Mouse (Mus musculus) thymus, postnatal 4 days (tissue): ENCODE measurements around the gene Gm10715.
"Not testable (repeated sequence)": the region's sequence is repeated elsewhere in the genome, so short reads cannot be mapped to it uniquely, and the experiment has no call there.

Experiments
- DNase-seq: peaks from one replicate; pipeline ENCODE4 v3.0.0; 2021

The Gm10715 gene

GRCm38 (mm10) chr9:3024912-3025467 lies 11.7 kb upstream of the Gm10715 start, which contains the start of gene Gm10717:
Gene Gm10717 (plus strand): TSS chr9:3025417.
- DNase-seq, result peak; percentile 13

- DNase-seq, result peak; percentile 43
Measured at GRCm38 (mm10) chr9:3025653-3026052, 11.0 kb upstream of the Gm10715 start.

- DNase-seq, result not testable (repeated sequence)
Measured at GRCm38 (mm10) chr9:3026136-3026535, 10.5 kb upstream of the Gm10715 start.

GRCm38 (mm10) chr9:3026741-3027140 lies 9.9 kb upstream of the Gm10715 start:
- not testable (repeated sequence) for DNase-seq

GRCm38 (mm10) chr9:3027200-3027599 lies 9.5 kb upstream of the Gm10715 start:
- DNase-seq, result not testable (repeated sequence)

GRCm38 (mm10) chr9:3029276-3030000 lies 7.2 kb upstream of the Gm10715 start:
- DNase-seq, result not testable (repeated sequence)

- not testable (repeated sequence) for DNase-seq
Measured at GRCm38 (mm10) chr9:3030677-3031318, 5.9 kb upstream of the Gm10715 start.

- not testable (repeated sequence) for DNase-seq
Measured at GRCm38 (mm10) chr9:3034299-3034698, 2.4 kb upstream of the Gm10715 start, which contains the start of gene Gm17535. Gene Gm17535 (plus strand): TSS chr9:3034599.

- not testable (repeated sequence) for DNase-seq
Measured at GRCm38 (mm10) chr9:3038161-3038560, 1.5 kb downstream of the Gm10715 start.
